Mouse (Mus musculus): ENCODE results near the gene Rnf150. TPM values are rescaled to one million over a fixed set of nuclear protein-coding genes. Genes with fewer than 3 reads are reported as not detected.

Gene Rnf150
- polyA plus RNA-seq, 1 experiment from 2014 or later: 0.79 TPM

- Histone ChIP-seq H3K36me3 (ENCODE audit: control insufficient read depth, insufficient read depth) (no peaks in the 10 kb centered on the region), H3K9me3 (replicated peaks; ENCODE audit: control insufficient read depth, low read length) (no peaks in the 10 kb centered on the region; the same call in 1 of the 2 replicates), H3K4me2 (ENCODE audit: low read depth, low read length) (no peak overlapping the region), H3K4me1 (ENCODE audit: control insufficient read depth, insufficient read depth, low read length) (no peaks in the 10 kb centered on the region; the same call in 1 of the 2 replicates), H3K9ac (ENCODE audit: low read length) (no peak overlapping the region), H3K27ac (ENCODE audit: low read length) (no peak overlapping the region), H3K4me3 (ENCODE audit: low read length) (no peak overlapping the region), H3K27me3 (ENCODE audit: control insufficient read depth, insufficient read depth, low read length) (no peaks in the 10 kb centered on the region)
- WGBS: 58% methylated on average over 4 of the region's 4 CpGs
- ATAC-seq (replicated peaks; ENCODE audit: extremely low read depth, insufficient read depth, low FRiP score): no peak
These were observed 16.4 kb upstream of the Rnf150 start for GRCm38 (mm10) chr8:82846730-82847129.

GRCm38 (mm10) chr8:82858541-82859342 is 4.4 kb upstream of the Rnf150 start:
- Histone ChIP-seq H3K27ac (ENCODE audit: low read length) (no peak overlapping the region), H3K4me3 (ENCODE audit: low read length) (no peak overlapping the region), H3K27me3 (ENCODE audit: control insufficient read depth, insufficient read depth, low read length) (no peaks in the 10 kb centered on the region), H3K4me1 (ENCODE audit: control insufficient read depth, insufficient read depth, low read length) (0 out of 2 replicates have a peak, but pooled peaks cover 2% of the 10 kb centered on the region), H3K4me2 (ENCODE audit: low read depth, low read length) (no peak overlapping the region), H3K9me3 (replicated peaks; ENCODE audit: control insufficient read depth, low read length) (no peaks in the 10 kb centered on the region), H3K36me3 (ENCODE audit: control insufficient read depth, insufficient read depth) (no peaks in the 10 kb centered on the region), H3K9ac (ENCODE audit: low read length) (no peak overlapping the region)
- WGBS: 51% methylated on average over 9 of the region's 9 CpGs
- no peak for ATAC-seq (replicated peaks; ENCODE audit: extremely low read depth, insufficient read depth, low FRiP score)

GRCm38 (mm10) chr8:82859343-82859620 is 3.9 kb upstream of the Rnf150 start:
- Histone ChIP-seq H3K9ac (ENCODE audit: low read length) (no peak overlapping the region), H3K9me3 (replicated peaks; ENCODE audit: control insufficient read depth, low read length) (no peaks in the 10 kb centered on the region)
- WGBS: 46% methylated on average over 2 of the region's 2 CpGs

GRCm38 (mm10) chr8:82863745-82864520 is 777 bp downstream of the Rnf150 start:
- under 1% methylated on average over 79 of the region's 80 CpGs for WGBS
- H3K27ac ChIP-seq (ENCODE audit: low read length): peak overlapping the region; percentile 63
- H3K4me3 ChIP-seq (ENCODE audit: low read length): peak overlapping the region; percentile 63
- H3K9ac ChIP-seq (ENCODE audit: low read length): peak overlapping the region; percentile 75
- H3K36me3 ChIP-seq (ENCODE audit: control insufficient read depth, insufficient read depth): no peaks in the 10 kb centered on the region
- no peaks in the 10 kb centered on the region for H3K27me3 ChIP-seq (ENCODE audit: control insufficient read depth, insufficient read depth, low read length)
- H3K4me2 ChIP-seq (ENCODE audit: low read depth, low read length): peak overlapping the region; percentile 93
- peak; percentile 64 for ATAC-seq (replicated peaks; ENCODE audit: extremely low read depth, insufficient read depth, low FRiP score)
- peaks cover 11% of the 10 kb centered on the region for H3K4me1 ChIP-seq (ENCODE audit: control insufficient read depth, insufficient read depth, low read length)
- no peaks in the 10 kb centered on the region for H3K9me3 ChIP-seq (replicated peaks; ENCODE audit: control insufficient read depth, low read length)

More at GRCm38 (mm10) chr8:82859343-82859620, 3.9 kb upstream of the Rnf150 start:
- Histone ChIP-seq H3K4me1 (ENCODE audit: control insufficient read depth, insufficient read depth, low read length) (0 out of 2 replicates have a peak, but pooled peaks cover 2% of the 10 kb centered on the region), H3K36me3 (ENCODE audit: control insufficient read depth, insufficient read depth) (no peaks in the 10 kb centered on the region), H3K27me3 (ENCODE audit: control insufficient read depth, insufficient read depth, low read length) (no peaks in the 10 kb centered on the region), H3K27ac (ENCODE audit: low read length) (no peak overlapping the region), H3K4me2 (ENCODE audit: low read depth, low read length) (no peak overlapping the region), H3K4me3 (ENCODE audit: low read length) (no peak overlapping the region)
- ATAC-seq (replicated peaks; ENCODE audit: extremely low read depth, insufficient read depth, low FRiP score): no peak

- Histone ChIP-seq H3K4me3 (ENCODE audit: low read length) (peak overlapping the region; percentile 63), H3K9ac (ENCODE audit: low read length) (peak overlapping the region; percentile 75), H3K4me1 (ENCODE audit: control insufficient read depth, insufficient read depth, low read length) (peaks cover 11% of the 10 kb centered on the region), H3K36me3 (ENCODE audit: control insufficient read depth, insufficient read depth) (no peaks in the 10 kb centered on the region), H3K4me2 (ENCODE audit: low read depth, low read length) (peak overlapping the region; percentile 93), H3K27me3 (ENCODE audit: control insufficient read depth, insufficient read depth, low read length) (no peaks in the 10 kb centered on the region), H3K9me3 (replicated peaks; ENCODE audit: control insufficient read depth, low read length) (no peaks in the 10 kb centered on the region), H3K27ac (ENCODE audit: low read length) (peak overlapping the region; percentile 63; the same call in 1 of the 2 replicates)
- WGBS: 3% methylated on average over 10 of the region's 10 CpGs
- ATAC-seq (replicated peaks; ENCODE audit: extremely low read depth, insufficient read depth, low FRiP score): 0 out of 2 replicates have a peak, but pooled peaks have one; percentile 39
These were observed 1.3 kb downstream of the Rnf150 start for GRCm38 (mm10) chr8:82864521-82864818.

GRCm38 (mm10) chr8:82865239-82865638 is 2.1 kb downstream of the Rnf150 start:
- no peak for ATAC-seq (replicated peaks; ENCODE audit: extremely low read depth, insufficient read depth, low FRiP score)
- 59% methylated on average over 5 of the region's 5 CpGs for WGBS
- H3K9ac ChIP-seq (ENCODE audit: low read length): peak overlapping the region; percentile 75
- H3K4me2 ChIP-seq (ENCODE audit: low read depth, low read length): peak overlapping the region; percentile 93
- no peak overlapping the region; the same call in 1 of the 2 replicates for H3K27ac ChIP-seq (ENCODE audit: low read length)
- peaks cover 11% of the 10 kb centered on the region for H3K4me1 ChIP-seq (ENCODE audit: control insufficient read depth, insufficient read depth, low read length)
- no peaks in the 10 kb centered on the region for H3K36me3 ChIP-seq (ENCODE audit: control insufficient read depth, insufficient read depth)
- no peaks in the 10 kb centered on the region for H3K27me3 ChIP-seq (ENCODE audit: control insufficient read depth, insufficient read depth, low read length)
- peak overlapping the region; percentile 63 for H3K4me3 ChIP-seq (ENCODE audit: low read length)
- no peaks in the 10 kb centered on the region for H3K9me3 ChIP-seq (replicated peaks; ENCODE audit: control insufficient read depth, low read length)

- 51% methylated on average over 1 of the region's 1 CpGs for WGBS
- H3K27ac ChIP-seq (ENCODE audit: low read length): no peak overlapping the region
- no peaks in the 10 kb centered on the region for H3K9me3 ChIP-seq (replicated peaks; ENCODE audit: control insufficient read depth, low read length)
- no peak overlapping the region for H3K4me2 ChIP-seq (ENCODE audit: low read depth, low read length)
- no peak overlapping the region for H3K9ac ChIP-seq (ENCODE audit: low read length)
- no peak for ATAC-seq (replicated peaks; ENCODE audit: extremely low read depth, insufficient read depth, low FRiP score)
- H3K4me3 ChIP-seq (ENCODE audit: low read length): no peak overlapping the region
- no peaks in the 10 kb centered on the region for H3K27me3 ChIP-seq (ENCODE audit: control insufficient read depth, insufficient read depth, low read length)
- no peaks in the 10 kb centered on the region for H3K36me3 ChIP-seq (ENCODE audit: control insufficient read depth, insufficient read depth)
- peaks cover 15% of the 10 kb centered on the region for H3K4me1 ChIP-seq (ENCODE audit: control insufficient read depth, insufficient read depth, low read length)
These were observed 3.1 kb downstream of the Rnf150 start for GRCm38 (mm10) chr8:82866251-82866650.

GRCm38 (mm10) chr8:82870840-82871490 is 7.8 kb downstream of the Rnf150 start:
- Histone ChIP-seq H3K9ac (ENCODE audit: low read length) (no peak overlapping the region), H3K4me1 (ENCODE audit: control insufficient read depth, insufficient read depth, low read length) (0 out of 2 replicates have a peak, but pooled peaks cover 6% of the 10 kb centered on the region), H3K9me3 (replicated peaks; ENCODE audit: control insufficient read depth, low read length) (no peaks in the 10 kb centered on the region), H3K27me3 (ENCODE audit: control insufficient read depth, insufficient read depth, low read length) (no peaks in the 10 kb centered on the region), H3K4me3 (ENCODE audit: low read length) (no peak overlapping the region), H3K36me3 (ENCODE audit: control insufficient read depth, insufficient read depth) (no peaks in the 10 kb centered on the region), H3K4me2 (ENCODE audit: low read depth, low read length) (no peak overlapping the region), H3K27ac (ENCODE audit: low read length) (no peak overlapping the region)
- WGBS: 65% methylated on average over 4 of the region's 4 CpGs
- ATAC-seq (replicated peaks; ENCODE audit: extremely low read depth, insufficient read depth, low FRiP score): no peak

GRCm38 (mm10) chr8:82871986-82872385 is 8.8 kb downstream of the Rnf150 start:
- no peak for ATAC-seq (replicated peaks; ENCODE audit: extremely low read depth, insufficient read depth, low FRiP score)
- no peaks in the 10 kb centered on the region for H3K9me3 ChIP-seq (replicated peaks; ENCODE audit: control insufficient read depth, low read length)
- WGBS: 75% methylated on average over 4 of the region's 4 CpGs
- H3K4me2 ChIP-seq (ENCODE audit: low read depth, low read length): no peak overlapping the region
- H3K4me1 ChIP-seq (ENCODE audit: control insufficient read depth, insufficient read depth, low read length): peaks cover 10% of the 10 kb centered on the region
- H3K36me3 ChIP-seq (ENCODE audit: control insufficient read depth, insufficient read depth): no peaks in the 10 kb centered on the region
- no peak overlapping the region for H3K4me3 ChIP-seq (ENCODE audit: low read length)
- no peak overlapping the region for H3K27ac ChIP-seq (ENCODE audit: low read length)
- H3K9ac ChIP-seq (ENCODE audit: low read length): no peak overlapping the region
- no peaks in the 10 kb centered on the region for H3K27me3 ChIP-seq (ENCODE audit: control insufficient read depth, insufficient read depth, low read length)

Data from heart, embryonic 16.5 days (tissue).